Mouse (Mus musculus) hindbrain, embryonic 16.5 days (tissue): ENCODE data around the gene Actrt2. TPM values are rescaled to one million over a fixed set of nuclear protein-coding genes. Genes with fewer than 3 reads are reported as not detected.

Experiments
- ATAC-seq: fragments of 200-750 bp; cut with Nextera tagmentation; 2 replicates; pipeline ENCODE4 v1.8.0; 2017; ENCODE audit warnings: moderate TSS enrichment, moderate library complexity
- H3K27ac ChIP-seq: fragments of 300-500 bp; sonication (generic); 2 replicates; pipeline ENCODE4 v1.5.1; 2014; ENCODE audit warnings: low read depth, mild to moderate bottlenecking, control low read depth, low read length, moderate library complexity
- H3K27me3 ChIP-seq: fragments of 300-500 bp; sonication (generic); replicated peaks from 2 replicates; pipeline ENCODE4 v1.6.1; 2014; ENCODE audit warnings: low read length; ENCODE audit not compliant: control insufficient read depth, insufficient read depth
- H3K36me3 ChIP-seq: fragments of 300-500 bp; sonication (generic); 2 replicates; pipeline ENCODE4 v1.6.1; 2014; ENCODE audit warnings: mild to moderate bottlenecking, low read length, moderate library complexity, mixed read lengths; ENCODE audit not compliant: control insufficient read depth, insufficient read depth
- H3K4me1 ChIP-seq: fragments of 300-500 bp; sonication (generic); 2 replicates; pipeline ENCODE4 v1.6.1; 2014; ENCODE audit warnings: low read depth, low read length; ENCODE audit not compliant: control insufficient read depth, insufficient read depth
- H3K4me2 ChIP-seq: fragments of 300-500 bp; sonication (generic); 2 replicates; pipeline ENCODE4 v1.6.1; 2014; ENCODE audit warnings: mild to moderate bottlenecking, low read length, control low read depth, moderate library complexity
- H3K4me3 ChIP-seq: fragments of 300-500 bp; sonication (generic); 2 replicates; pipeline ENCODE4 v1.5.1; 2014; ENCODE audit warnings: mild to moderate bottlenecking, low read length, control low read depth, moderate library complexity
- H3K9ac ChIP-seq: fragments of 300-500 bp; sonication (generic); 2 replicates; pipeline ENCODE4 v1.6.1; 2014; ENCODE audit warnings: low read depth, mild to moderate bottlenecking, control low read depth, low read length, moderate library complexity
- H3K9me3 ChIP-seq: fragments of 300-500 bp; sonication (generic); 2 replicates; pipeline ENCODE4 v1.6.1; 2014; ENCODE audit warnings: mild to moderate bottlenecking, low read length, moderate library complexity; ENCODE audit not compliant: control insufficient read depth
- WGBS: fragments of 180-500 bp; shearing (Covaris S2); extraction: QIAGEN DNeasy Blood & Tissue Kit; methylation state at CpG from one replicate; pipeline ENCODE4 v1.1.7; 2014; 5-methylcytosine and 5-hydroxymethylcytosine counted together
- polyA plus RNA-seq: library from polyadenylated mRNA; unstranded; fragments of >200 nt; fragmentation: Nextera tagmentation; extraction: Ambion mirVana; gene quantifications from 2 replicates; pipeline ENCODE4 v1.2.1, GENCODE M21; 2015

The Actrt2 gene
- polyA plus RNA-seq, 1 experiment from 2014 or later = not detected

DNA sequence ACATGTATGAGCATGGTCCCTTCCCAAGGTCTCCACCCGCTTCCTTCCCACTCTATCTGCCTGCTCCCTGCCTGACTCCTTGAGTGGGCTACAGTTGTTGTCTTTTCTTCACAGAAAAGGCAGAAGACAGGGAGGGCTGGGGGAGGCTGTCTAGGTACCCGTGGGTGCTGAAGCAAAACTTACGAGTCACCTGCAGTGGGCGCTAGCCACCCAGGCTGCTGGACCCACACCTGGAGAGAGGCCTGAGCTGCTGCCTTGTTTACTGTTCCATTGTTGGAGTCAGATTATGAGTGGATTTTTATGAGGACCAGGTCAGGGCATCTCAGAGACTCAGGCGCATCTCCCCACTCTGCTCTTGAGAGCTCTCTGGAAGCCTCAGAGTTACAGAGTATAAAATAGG lies 28.9 kb upstream of the Actrt2 start:
- Histone ChIP-seq H3K36me3 (no peaks in the 10 kb centered on the region), H3K27me3 (no peaks in the 10 kb centered on the region; the same call in 1 of the 2 replicates), H3K9me3 (no peaks in the 10 kb centered on the region), H3K4me2 (no peak overlapping the region), H3K4me3 (no peak overlapping the region), H3K4me1 (0 out of 2 replicates have a peak, but pooled peaks cover 2% of the 10 kb centered on the region), H3K27ac (no peak overlapping the region), H3K9ac (no peak overlapping the region)
- WGBS = 81% methylated on average over 5 of the region's 5 CpGs
- ATAC-seq = no peak

DNA sequence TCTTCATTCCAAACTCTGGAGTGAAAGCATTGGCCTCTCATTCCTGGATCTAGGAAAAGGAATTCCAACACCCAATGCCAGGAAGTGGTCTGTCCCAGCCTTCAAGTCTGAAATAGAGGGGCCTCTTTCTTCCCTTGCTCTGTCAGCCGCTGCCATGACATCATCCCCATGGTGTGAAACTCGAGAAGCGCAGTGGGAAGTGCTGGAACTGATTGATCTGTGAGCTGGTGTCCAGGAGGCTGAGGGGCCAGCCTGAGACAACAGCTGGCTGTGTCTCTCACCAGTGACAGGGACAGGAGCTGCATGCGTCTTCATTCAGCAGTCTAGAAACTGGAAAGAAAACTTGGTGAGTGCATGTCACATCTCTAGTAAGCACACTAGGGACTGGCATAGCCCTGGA lies 28.5 kb upstream of the Actrt2 start:
- no peak overlapping the region for H3K4me2 ChIP-seq
- no peak overlapping the region for H3K9ac ChIP-seq
- H3K4me1 ChIP-seq = 0 out of 2 replicates have a peak, but pooled peaks cover 2% of the 10 kb centered on the region
- H3K27ac ChIP-seq = no peak overlapping the region
- WGBS = 23% methylated on average over 4 of the region's 4 CpGs
- no peak overlapping the region for H3K4me3 ChIP-seq
- no peaks in the 10 kb centered on the region for H3K36me3 ChIP-seq
- no peak for ATAC-seq
- H3K9me3 ChIP-seq = no peaks in the 10 kb centered on the region
- H3K27me3 ChIP-seq = no peaks in the 10 kb centered on the region

DNA sequence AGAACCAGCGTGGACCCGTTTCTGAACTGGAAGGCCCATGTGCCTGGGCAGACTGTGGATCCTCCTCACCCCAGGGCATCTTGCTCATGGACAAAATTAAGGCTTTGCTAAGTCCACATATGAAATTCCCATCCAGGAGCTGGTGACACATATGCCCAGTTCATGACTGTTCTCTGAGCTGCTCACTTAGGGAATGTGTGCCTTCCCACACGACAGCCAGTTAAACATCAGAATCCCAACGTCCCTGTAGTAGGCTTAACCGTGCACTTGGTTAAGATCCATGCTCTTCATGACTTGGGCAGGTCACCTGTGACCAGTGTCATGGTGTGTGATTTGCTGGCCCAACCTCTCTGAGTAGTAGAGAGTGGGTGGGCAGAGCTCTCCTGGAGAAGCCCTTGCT lies 26.7 kb upstream of the Actrt2 start:
- Histone ChIP-seq H3K9me3 (no peaks in the 10 kb centered on the region), H3K4me1 (0 out of 2 replicates have a peak, but pooled peaks cover 2% of the 10 kb centered on the region), H3K4me2 (no peak overlapping the region), H3K9ac (no peak overlapping the region), H3K4me3 (no peak overlapping the region), H3K27ac (no peak overlapping the region), H3K27me3 (no peaks in the 10 kb centered on the region), H3K36me3 (no peaks in the 10 kb centered on the region)
- ATAC-seq = no peak
- WGBS = 87% methylated on average over 5 of the region's 5 CpGs

DNA sequence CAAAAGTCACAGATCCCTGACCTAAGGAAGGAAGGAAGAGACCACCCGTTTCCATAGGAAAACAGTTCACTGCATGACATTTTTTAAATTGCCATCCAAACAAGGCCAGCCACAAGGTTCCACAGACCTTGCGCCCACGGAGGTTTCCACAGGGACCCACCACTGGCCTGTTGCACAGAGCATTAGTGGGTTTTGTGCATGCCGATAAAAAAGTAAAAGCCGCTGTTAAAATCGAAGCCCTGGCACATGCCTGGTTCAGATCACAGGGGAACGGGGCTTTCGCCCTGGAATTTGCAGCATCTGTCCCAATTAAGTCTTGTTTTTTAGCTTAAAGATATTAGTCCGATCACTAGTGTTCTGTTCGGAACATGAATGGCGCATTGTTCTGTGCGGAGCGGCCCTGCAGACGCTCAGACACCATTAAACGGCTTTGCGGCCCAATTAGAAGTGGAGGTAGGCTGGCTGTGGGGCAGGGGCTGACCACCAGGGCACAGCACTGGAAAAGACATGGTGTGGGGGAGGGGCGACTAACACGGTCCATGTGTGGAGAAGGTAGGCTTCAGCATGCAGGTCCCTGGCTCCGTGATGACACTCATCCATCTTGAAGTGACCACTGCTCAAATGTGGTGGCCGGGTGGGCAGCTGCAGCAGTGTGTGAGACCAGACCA lies 25.8 kb upstream of the Actrt2 start:
- no peaks in the 10 kb centered on the region for H3K27me3 ChIP-seq
- 80% methylated on average over 20 of the region's 20 CpGs for WGBS
- no peak overlapping the region for H3K4me2 ChIP-seq
- H3K4me1 ChIP-seq = 0 out of 2 replicates have a peak, but pooled peaks cover 2% of the 10 kb centered on the region
- ATAC-seq = no peak
- no peak overlapping the region for H3K9ac ChIP-seq
- H3K27ac ChIP-seq = no peak overlapping the region
- no peaks in the 10 kb centered on the region for H3K36me3 ChIP-seq
- H3K9me3 ChIP-seq = no peaks in the 10 kb centered on the region
- H3K4me3 ChIP-seq = no peak overlapping the region

DNA sequence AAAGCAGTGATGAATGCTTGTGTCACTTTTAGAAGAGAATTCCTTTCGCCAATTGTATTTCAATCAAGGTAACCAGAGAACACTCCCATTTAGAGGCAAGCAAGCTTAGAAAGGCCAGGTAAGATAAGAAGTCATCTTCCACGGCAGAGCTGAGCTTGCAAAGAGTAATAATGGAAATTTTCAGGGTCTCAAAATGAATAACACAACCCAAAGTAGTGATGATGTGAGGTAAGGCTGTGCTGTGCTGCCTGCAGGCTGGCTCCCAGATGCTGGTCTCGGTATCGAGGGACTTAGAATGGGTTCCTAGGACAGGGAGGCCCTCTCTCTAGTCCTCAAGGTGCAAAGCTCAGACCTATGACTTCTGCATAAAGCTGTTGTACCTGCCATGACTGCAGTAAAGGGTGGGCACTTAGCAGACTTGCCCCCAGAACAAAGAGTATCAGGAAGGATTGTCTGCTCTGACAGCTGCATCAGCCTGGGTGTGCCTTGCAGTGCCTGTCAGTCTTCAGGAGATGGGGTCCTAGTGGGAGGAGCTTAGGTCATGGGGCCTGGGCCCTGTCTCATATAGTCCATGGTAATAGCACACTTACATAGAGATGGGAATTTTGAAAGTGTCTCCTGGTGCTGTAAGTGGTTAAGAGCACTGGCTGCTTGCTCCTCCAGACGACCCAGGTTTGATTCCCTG lies 15.5 kb upstream of the Actrt2 start:
- no peak overlapping the region for H3K4me3 ChIP-seq
- no peaks in the 10 kb centered on the region for H3K36me3 ChIP-seq
- no peaks in the 10 kb centered on the region for H3K4me1 ChIP-seq
- no peak overlapping the region for H3K4me2 ChIP-seq
- H3K27ac ChIP-seq = no peak overlapping the region
- H3K9me3 ChIP-seq = no peaks in the 10 kb centered on the region
- no peak for ATAC-seq
- WGBS = 82% methylated on average over 5 of the region's 5 CpGs
- no peak overlapping the region for H3K9ac ChIP-seq
- no peaks in the 10 kb centered on the region for H3K27me3 ChIP-seq

DNA sequence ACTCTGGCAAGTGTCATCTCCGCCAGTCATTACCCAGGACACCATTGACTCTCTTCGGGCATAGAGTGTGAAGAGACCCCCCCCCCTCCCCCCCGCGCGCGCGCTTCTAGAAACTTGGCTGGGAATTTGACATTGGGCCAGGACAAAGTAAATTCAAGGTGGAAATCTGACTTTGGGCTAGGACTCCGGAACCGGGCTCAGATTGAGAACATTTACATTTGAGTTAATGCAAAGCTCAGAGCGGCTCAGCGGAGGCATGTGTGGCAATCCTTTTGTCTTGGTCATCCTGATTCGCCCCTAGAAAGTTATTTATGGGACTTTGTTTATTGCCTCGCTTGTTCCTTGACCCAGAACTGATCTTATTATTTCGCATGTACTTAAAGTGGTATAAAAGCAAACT lies 14.6 kb upstream of the Actrt2 start:
- Histone ChIP-seq H3K27ac (no peak overlapping the region), H3K9me3 (no peaks in the 10 kb centered on the region), H3K4me1 (no peaks in the 10 kb centered on the region), H3K4me2 (no peak overlapping the region), H3K27me3 (peaks cover 3% of the 10 kb centered on the region; the same call in 1 of the 2 replicates), H3K36me3 (no peaks in the 10 kb centered on the region), H3K4me3 (no peak overlapping the region), H3K9ac (no peak overlapping the region)
- WGBS = 43% methylated on average over 14 of the region's 14 CpGs
- ATAC-seq = no peak

DNA sequence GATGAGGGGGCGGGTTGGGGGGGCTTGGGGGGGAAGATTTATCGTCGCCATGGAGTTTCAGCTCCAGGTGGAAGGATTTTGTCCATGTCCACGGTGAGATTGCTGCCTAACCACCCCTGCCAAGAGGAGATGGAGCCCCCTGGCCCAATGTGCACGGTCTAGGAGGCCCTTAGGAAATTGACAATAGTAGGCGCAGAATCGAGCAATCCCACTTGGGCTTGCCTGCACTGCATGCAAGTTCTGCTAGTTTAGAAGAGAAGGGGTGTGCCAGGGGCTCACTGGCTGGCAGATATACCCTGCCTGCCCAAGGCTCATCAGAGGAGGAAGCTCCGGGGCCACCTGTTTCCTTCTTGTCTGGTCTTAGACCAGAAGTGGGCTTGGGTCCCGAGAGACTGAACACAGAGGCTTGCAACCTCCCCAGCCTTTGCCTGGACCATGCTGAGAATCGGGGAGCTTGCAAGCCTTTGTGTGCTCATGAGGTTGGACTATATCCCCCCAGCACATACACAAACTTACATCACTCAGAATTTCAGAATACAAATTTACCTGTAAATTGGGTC lies 7.9 kb upstream of the Actrt2 start:
- no peak overlapping the region for H3K4me3 ChIP-seq
- H3K4me1 ChIP-seq = peaks cover 9% of the 10 kb centered on the region
- H3K27me3 ChIP-seq = peaks cover 6% of the 10 kb centered on the region; the same call in 1 of the 2 replicates
- H3K9me3 ChIP-seq = no peaks in the 10 kb centered on the region
- WGBS = 48% methylated on average over 10 of the region's 10 CpGs
- no peak for ATAC-seq
- no peak overlapping the region for H3K27ac ChIP-seq
- no peak overlapping the region for H3K9ac ChIP-seq
- H3K36me3 ChIP-seq = no peaks in the 10 kb centered on the region
- H3K4me2 ChIP-seq = peak overlapping the region; percentile 37

DNA sequence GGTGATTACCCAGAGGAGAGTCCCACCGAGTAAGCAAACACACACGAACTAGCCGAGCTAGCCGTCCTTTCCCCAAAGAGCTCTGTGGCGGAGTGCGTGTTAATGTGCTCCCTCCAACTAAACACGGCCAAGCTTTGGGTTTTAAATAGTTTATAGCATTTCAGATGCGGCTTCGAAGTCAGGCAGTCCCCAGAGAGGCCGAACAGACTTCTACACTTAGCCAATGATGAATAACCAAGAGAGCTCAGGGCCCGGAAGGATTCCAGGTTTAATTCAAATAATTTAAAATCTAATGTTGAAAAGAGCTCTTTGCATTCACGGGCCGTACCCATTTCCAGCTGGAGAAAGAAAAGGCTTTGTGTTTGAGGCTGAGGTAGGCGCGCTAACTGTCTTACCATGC lies 7.3 kb upstream of the Actrt2 start:
- H3K36me3 ChIP-seq = no peaks in the 10 kb centered on the region
- 0 out of 2 replicates have a peak, but pooled peaks have one; percentile 45 for ATAC-seq
- peak overlapping the region; percentile 8; the same call in 1 of the 2 replicates for H3K4me3 ChIP-seq
- peaks cover 6% of the 10 kb centered on the region; the same call in 1 of the 2 replicates for H3K27me3 ChIP-seq
- H3K4me2 ChIP-seq = peak overlapping the region; percentile 37
- no peaks in the 10 kb centered on the region for H3K9me3 ChIP-seq
- H3K27ac ChIP-seq = no peak overlapping the region; the same call in 1 of the 2 replicates
- no peak overlapping the region for H3K9ac ChIP-seq
- H3K4me1 ChIP-seq = peaks cover 9% of the 10 kb centered on the region
- 26% methylated on average over 15 of the region's 15 CpGs for WGBS

DNA sequence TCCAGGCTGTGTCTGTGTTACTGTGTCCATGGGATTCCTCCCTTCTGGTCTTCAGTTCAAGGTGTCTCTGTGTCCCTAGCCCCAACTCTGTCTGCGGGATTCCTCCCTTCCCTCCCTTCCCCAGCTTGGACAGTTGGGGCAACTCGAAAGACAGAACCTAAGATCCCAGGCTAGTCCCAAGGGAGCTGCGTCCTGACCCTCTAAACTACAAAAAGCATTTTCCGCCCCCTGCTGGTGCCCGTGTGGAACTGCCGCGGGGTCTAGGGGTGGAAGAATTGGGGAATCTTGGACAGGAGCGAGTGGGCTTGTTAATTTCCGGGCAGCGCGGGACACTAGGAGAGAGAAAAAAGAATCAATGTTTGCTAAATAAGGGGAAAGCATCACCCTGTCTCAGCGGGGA lies 6.9 kb upstream of the Actrt2 start:
- H3K27me3 ChIP-seq = peaks cover 6% of the 10 kb centered on the region; the same call in 1 of the 2 replicates
- 0 out of 2 replicates have a peak, but pooled peaks have one; percentile 17 for ATAC-seq
- WGBS = under 1% methylated on average over 12 of the region's 12 CpGs

More for the DNA sequence above, 6.9 kb upstream of the Actrt2 start:
- Histone ChIP-seq H3K9me3 (no peaks in the 10 kb centered on the region), H3K4me3 (peak overlapping the region; percentile 8), H3K27ac (no peak overlapping the region), H3K36me3 (no peaks in the 10 kb centered on the region), H3K4me2 (peak overlapping the region; percentile 37), H3K4me1 (peaks cover 9% of the 10 kb centered on the region), H3K9ac (no peak overlapping the region)
